ENCODE assay signal across 29 mouse cellular contexts in genomic region chr16:44215513-44215912, GRCm38 (mm10). TPM values are rescaled to one million over a fixed set of nuclear protein-coding genes. Genes with fewer than 3 reads are reported as not detected.
A peak's percentile ranks its signal among the peaks of the same experiment; 100 is the strongest.
DNase-seq lines count a peak whose midpoint lies in the region; ATAC-seq and TF ChIP-seq lines count a peak whose summit lies in the region.
"Had no signal": no experiment of that assay in that cellular context is flagged by ENCODE, and none has a peak within 500 bp of the region (broad histone marks: within the 10 kb centered on the region; RNA-seq: fewer than 3 reads in every experiment).

No protein-coding gene starts in this region.

- no peaks in the 10 kb centered on the region for H3K9me3 ChIP-seq in liver, embryonic 11.5 days (ENCODE audit: control insufficient read depth, low read length)
- H3K9me3 ChIP-seq: embryonic facial prominence, embryonic 13.5 days; forebrain, embryonic 10.5 days; forebrain, embryonic 15.5 days; limb, embryonic 13.5 days; liver, embryonic 12.5 days; neural tube, embryonic 12.5 days had no signal

- no peak overlapping the region for H3K9ac ChIP-seq in liver, embryonic 11.5 days (ENCODE audit: low read depth, low read length)
- H3K9ac ChIP-seq: embryonic facial prominence, embryonic 13.5 days; forebrain, embryonic 15.5 days; hindbrain, embryonic 14.5 days; limb, embryonic 13.5 days; liver, embryonic 12.5 days; liver, postnatal 0 days; neural tube, embryonic 12.5 days had no signal

- peaks cover 2% of the 10 kb centered on the region; the same call in 1 of the 2 replicates for H3K4me1 ChIP-seq in liver, embryonic 11.5 days (replicated peaks; ENCODE audit: control insufficient read depth, insufficient read depth, low read length)
- H3K4me1 ChIP-seq: embryonic facial prominence, embryonic 13.5 days; forebrain, embryonic 10.5 days; forebrain, embryonic 15.5 days; limb, embryonic 13.5 days; neural tube, embryonic 12.5 days had no signal

- peak overlapping the region; percentile 96 for H3K27ac ChIP-seq in gastrocnemius, adult 2 months
- no peak overlapping the region for H3K27ac ChIP-seq in liver, embryonic 11.5 days (ENCODE audit: low read depth, low read length)
- H3K27ac ChIP-seq: embryonic facial prominence, embryonic 13.5 days; forebrain, embryonic 10.5 days; forebrain, embryonic 15.5 days; hindbrain, embryonic 14.5 days; left cerebral cortex, adult 2 months; limb, embryonic 13.5 days; liver, embryonic 12.5 days; neural tube, embryonic 12.5 days had no signal

- no peak overlapping the region; the same call in 1 of the 2 replicates for H3K4me3 ChIP-seq in gastrocnemius, adult 2 months
- H3K4me3 ChIP-seq in liver, embryonic 11.5 days (ENCODE audit: low read depth, low read length), result no peak overlapping the region
- H3K4me3 ChIP-seq: embryonic facial prominence, embryonic 13.5 days; forebrain, embryonic 10.5 days; forebrain, embryonic 15.5 days; left cerebral cortex, adult 2 months; limb, embryonic 13.5 days; liver, embryonic 12.5 days; myocyte; neural tube, embryonic 12.5 days had no signal

- ATAC-seq in liver, embryonic 11.5 days (replicated peaks; ENCODE audit: low FRiP score), result no peak
- ATAC-seq: activated CD4-positive, CD25-positive, alpha-beta regulatory T cell, adult 4 months; forebrain, embryonic 15.5 days; intestine, postnatal 0 days; liver, embryonic 12.5 days; liver, postnatal 0 days had no signal

- H3K27me3 ChIP-seq in liver, embryonic 11.5 days (replicated peaks; ENCODE audit: control insufficient read depth, insufficient read depth, low read length), result no peaks in the 10 kb centered on the region
- H3K27me3 ChIP-seq: CH12.LX; embryonic facial prominence, embryonic 13.5 days; forebrain, embryonic 15.5 days; limb, embryonic 13.5 days; liver, embryonic 12.5 days; neural tube, embryonic 12.5 days had no signal

- no peak overlapping the region for H3K4me2 ChIP-seq in liver, embryonic 11.5 days
- H3K4me2 ChIP-seq: embryonic facial prominence, embryonic 13.5 days; forebrain, embryonic 15.5 days; hindbrain, embryonic 14.5 days; limb, embryonic 13.5 days; liver, embryonic 12.5 days; midbrain, embryonic 11.5 days; neural tube, embryonic 12.5 days had no signal

- DNase-seq in gastrocnemius, adult 18-20 months (ENCODE audit: low spot score), result peak; percentile 84
- DNase-seq in gastrocnemius, postnatal 4 days (ENCODE audit: low spot score in 2 of 2), result no peak
- peak; percentile 86 for DNase-seq in gastrocnemius, adult 2 months
- DNase-seq in gastrocnemius, postnatal 36 days, result peak; percentile 46
- peak; percentile 29 to 39 for DNase-seq in heart, postnatal 14 days
- no peak for DNase-seq in cerebellum, adult 18-20 months
- DNase-seq in liver, embryonic 11.5 days (ENCODE audit: low spot score), result no peak
- no peak for DNase-seq in layer of hippocampus, adult 11-12 months (ENCODE audit: low spot score)
- DNase-seq: adrenal gland, postnatal 14 days; cerebellum, adult 11 months; cerebellum, adult 9-11 months; kidney, adult 9 months; kidney, postnatal 14 days; liver, postnatal 0 days; lung, postnatal 36 days; right cerebral cortex, postnatal 4 days had no signal

- intact Hi-C loops in gastrocnemius, adult 2 months (cut with DNase I), result loop anchor here (5.0 kb wide), 2 partner anchors 43 to 73 kb away; partner anchors contain the start of gene Usf3
- intact Hi-C loops in gastrocnemius, postnatal 36 days (cut with DNase I), result no loop called here
- intact Hi-C loops in heart, postnatal 14 days (cut with DNase I), result no loop called here

- peaks cover 46% of the 10 kb centered on the region for H3K36me3 ChIP-seq in liver, embryonic 11.5 days (ENCODE audit: control insufficient read depth, insufficient read depth, low read length)

- 94% methylated on average over 9 of the region's 9 CpGs for WGBS in liver, embryonic 11.5 days

- no peak for TF ChIP-seq CTCF in gastrocnemius, adult 2 months (IDR thresholded peaks at IDR 0.05)

RNA-seq across cellular contexts. Expression of gene Usf3, which starts 42.5 kb away (rescaled TPM):
- 10 to 100 TPM; 43.0 to 52.5 TPM for total RNA-seq in gastrocnemius, adult 18-20 months (2021)
- 10 to 100 TPM; 37.3 to 41.9 TPM for total RNA-seq in gastrocnemius, postnatal 4 days (2021)
- 10 to 100 TPM; 41.6 to 47.9 TPM for total RNA-seq in gastrocnemius, adult 2 months (2021)
- total RNA-seq in gastrocnemius, postnatal 36 days (2021), result 10 to 100 TPM; 33.2 to 35.6 TPM
- total RNA-seq in heart, postnatal 14 days (2021), result 10 to 100 TPM; 21.0 to 22.3 TPM
- polyA plus RNA-seq in liver, embryonic 11.5 days (2014; fragmentation: Nextera tagmentation; extraction: Ambion mirVana), result 5.7 and 5.8 TPM in 2 replicates

Comparison
In these comparisons a context has a peak if more than half of its experiments do, and no peak if none do; other contexts are left out.
1. DNase-seq: peak in gastrocnemius, adult 18-20 months (single experiment), gastrocnemius, adult 2 months (single experiment), gastrocnemius, postnatal 36 days (2 of 2) and heart, postnatal 14 days (2 of 2); none in gastrocnemius, postnatal 4 days (0 of 2), cerebellum, adult 18-20 months (0 of 2), liver, embryonic 11.5 days (single experiment) and layer of hippocampus, adult 11-12 months (single experiment).